Mouse (Mus musculus) forebrain, embryonic 14.5 days (tissue): ENCODE measurements around the gene Abca8a. TPM values are rescaled to one million over a fixed set of nuclear protein-coding genes. Genes with fewer than 3 reads are reported as not detected.
A peak's percentile ranks its signal among the peaks of the same experiment; 100 is the strongest.

Source experiments
- ATAC-seq: fragments of 200-750 bp; cut with Nextera tagmentation; 2 replicates; pipeline ENCODE4 v1.8.0; 2017; ENCODE audit warnings: mild to moderate bottlenecking, moderate library complexity
- DNase-seq: peaks from one replicate; pipeline ENCODE4 v3.0.0-alpha.2; 2015; ENCODE audit warnings: low spot score
- H3K27ac ChIP-seq: fragments of 300-500 bp; sonication (generic); 2 replicates; pipeline ENCODE4 v1.5.1; 2014; ENCODE audit warnings: low read depth, mild to moderate bottlenecking, control low read depth, low read length, moderate library complexity
- H3K27me3 ChIP-seq: fragments of 300-500 bp; sonication (generic); replicated peaks from 2 replicates; pipeline ENCODE4 v1.6.1; 2014; ENCODE audit warnings: low read length, control low read depth, mixed read lengths; ENCODE audit not compliant: control insufficient read depth, insufficient read depth
- H3K36me3 ChIP-seq: fragments of 300-500 bp; sonication (generic); 2 replicates; pipeline ENCODE4 v1.6.1; 2014; ENCODE audit warnings: low read length, control low read depth; ENCODE audit not compliant: control insufficient read depth, insufficient read depth
- H3K4me1 ChIP-seq: fragments of 300-500 bp; sonication (generic); 2 replicates; pipeline ENCODE4 v1.6.1; 2014; ENCODE audit warnings: antibody characterized with exemption, low read length, control low read depth; ENCODE audit not compliant: control insufficient read depth, insufficient read depth
- H3K4me2 ChIP-seq: fragments of 300-500 bp; sonication (generic); 2 replicates; pipeline ENCODE4 v1.6.1; 2014; ENCODE audit warnings: mild to moderate bottlenecking, control low read depth, low read length
- H3K4me3 ChIP-seq: fragments of 300-500 bp; sonication (generic); 2 replicates; pipeline ENCODE4 v1.5.1; 2014; ENCODE audit warnings: low read depth, low read length, control low read depth
- H3K9ac ChIP-seq: fragments of 300-500 bp; sonication (generic); 2 replicates; pipeline ENCODE4 v1.6.1; 2014; ENCODE audit warnings: mild to moderate bottlenecking, low read length, control low read depth, moderate library complexity
- H3K9me3 ChIP-seq: fragments of 300-500 bp; sonication (generic); replicated peaks from 2 replicates; pipeline ENCODE4 v1.6.1; 2016; ENCODE audit warnings: low read length, control low read depth, mixed read lengths; ENCODE audit not compliant: control insufficient read depth
- whole genome bisulfite sequencing: fragments of 180-500 bp; shearing (Covaris S2); extraction: QIAGEN DNeasy Blood & Tissue Kit; methylation state at CpG from one replicate; pipeline ENCODE4 v1.1.7; 2014; 5-methylcytosine and 5-hydroxymethylcytosine counted together
- polyA plus RNA-seq: library from polyadenylated mRNA; unstranded; fragments of >200 nt; fragmentation: Nextera tagmentation; extraction: Ambion mirVana; gene quantifications from 2 replicates; pipeline ENCODE4 v1.2.1, GENCODE M21; 2014

Gene Abca8a
- polyA plus RNA-seq, 1 experiment from 2014 or later = 2.1 TPM

GRCm38 (mm10) chr11:110091328-110091727 lies 4.5 kb downstream of the Abca8a start:
- Histone ChIP-seq H3K36me3 (no peaks in the 10 kb centered on the region), H3K4me3 (no peak overlapping the region), H3K4me1 (peaks cover 7% of the 10 kb centered on the region; the same call in 1 of the 2 replicates), H3K4me2 (no peak overlapping the region), H3K27me3 (no peaks in the 10 kb centered on the region), H3K27ac (no peak overlapping the region), H3K9me3 (no peaks in the 10 kb centered on the region), H3K9ac (no peak overlapping the region)
- ATAC-seq (no peak), DNase-seq (no peak)
- WGBS = 78% methylated on average over 2 of the region's 2 CpGs

- Histone ChIP-seq H3K27me3 (no peaks in the 10 kb centered on the region), H3K27ac (no peak overlapping the region), H3K4me2 (no peak overlapping the region), H3K4me1 (no peaks in the 10 kb centered on the region), H3K9me3 (no peaks in the 10 kb centered on the region), H3K9ac (no peak overlapping the region), H3K4me3 (no peak overlapping the region), H3K36me3 (no peaks in the 10 kb centered on the region)
- no peak for ATAC-seq
- no peak for DNase-seq
- WGBS = 89% methylated on average over 3 of the region's 3 CpGs
Measured at GRCm38 (mm10) chr11:110072158-110072557, 23.6 kb downstream of the Abca8a start.

- Histone ChIP-seq H3K4me1 (no peaks in the 10 kb centered on the region), H3K9ac (no peak overlapping the region), H3K36me3 (no peaks in the 10 kb centered on the region), H3K4me3 (no peak overlapping the region), H3K27ac (no peak overlapping the region), H3K9me3 (no peaks in the 10 kb centered on the region), H3K4me2 (no peak overlapping the region), H3K27me3 (no peaks in the 10 kb centered on the region)
- 89% methylated on average over 4 of the region's 4 CpGs for WGBS
- DNase-seq = no peak
- no peak for ATAC-seq
Measured at GRCm38 (mm10) chr11:110061032-110061431, 34.7 kb downstream of the Abca8a start.

- no peaks in the 10 kb centered on the region for H3K4me1 ChIP-seq
- no peak overlapping the region for H3K4me3 ChIP-seq
- H3K9ac ChIP-seq = no peak overlapping the region
- no peak for DNase-seq
- no peaks in the 10 kb centered on the region for H3K9me3 ChIP-seq
- no peak overlapping the region for H3K4me2 ChIP-seq
- no peaks in the 10 kb centered on the region for H3K36me3 ChIP-seq
- ATAC-seq = no peak
- 74% methylated on average over 2 of the region's 2 CpGs for WGBS
- H3K27ac ChIP-seq = no peak overlapping the region
- no peaks in the 10 kb centered on the region for H3K27me3 ChIP-seq
Measured at GRCm38 (mm10) chr11:110060127-110060526, 35.7 kb downstream of the Abca8a start.

GRCm38 (mm10) chr11:110053681-110054080 lies 42.1 kb downstream of the Abca8a start:
- no peak overlapping the region for H3K9ac ChIP-seq

GRCm38 (mm10) chr11:110037795-110038194 lies 58.0 kb downstream of the Abca8a start:
- Histone ChIP-seq H3K27ac (no peak overlapping the region), H3K4me2 (no peak overlapping the region), H3K9me3 (no peaks in the 10 kb centered on the region), H3K4me3 (no peak overlapping the region), H3K9ac (no peak overlapping the region), H3K36me3 (no peaks in the 10 kb centered on the region), H3K27me3 (no peaks in the 10 kb centered on the region), H3K4me1 (no peaks in the 10 kb centered on the region; the same call in 1 of the 2 replicates)
- no peak for DNase-seq
- 92% methylated on average over 2 of the region's 2 CpGs for WGBS
- no peak for ATAC-seq

More at GRCm38 (mm10) chr11:110053681-110054080, 42.1 kb downstream of the Abca8a start:
- no peaks in the 10 kb centered on the region for H3K4me1 ChIP-seq
- no peaks in the 10 kb centered on the region for H3K27me3 ChIP-seq
- no peak overlapping the region for H3K27ac ChIP-seq
- no peaks in the 10 kb centered on the region for H3K9me3 ChIP-seq
- 87% methylated on average over 3 of the region's 3 CpGs for WGBS
- ATAC-seq = no peak
- H3K4me3 ChIP-seq = no peak overlapping the region
- H3K36me3 ChIP-seq = no peaks in the 10 kb centered on the region
- DNase-seq = no peak
- no peak overlapping the region for H3K4me2 ChIP-seq

GRCm38 (mm10) chr11:110028913-110029695 lies 66.7 kb downstream of the Abca8a start:
- H3K4me1 ChIP-seq = no peaks in the 10 kb centered on the region
- no peak overlapping the region for H3K9ac ChIP-seq
- H3K4me2 ChIP-seq = no peak overlapping the region
- DNase-seq (no peak), ATAC-seq (no peak)
- 88% methylated on average over 7 of the region's 7 CpGs for WGBS
- H3K27me3 ChIP-seq = no peaks in the 10 kb centered on the region
- H3K36me3 ChIP-seq = no peaks in the 10 kb centered on the region
- H3K9me3 ChIP-seq = no peaks in the 10 kb centered on the region
- H3K4me3 ChIP-seq = no peak overlapping the region
- no peak overlapping the region for H3K27ac ChIP-seq

GRCm38 (mm10) chr11:110010836-110011546 lies 84.8 kb downstream of the Abca8a start:
- Histone ChIP-seq H3K36me3 (no peaks in the 10 kb centered on the region), H3K9me3 (no peaks in the 10 kb centered on the region), H3K4me3 (no peak overlapping the region), H3K4me2 (no peak overlapping the region), H3K27me3 (no peaks in the 10 kb centered on the region), H3K4me1 (no peaks in the 10 kb centered on the region), H3K27ac (no peak overlapping the region), H3K9ac (no peak overlapping the region)
- DNase-seq = no peak
- ATAC-seq = no peak
- WGBS = 83% methylated on average over 2 of the region's 2 CpGs

GRCm38 (mm10) chr11:109995624-109996023 lies 100.2 kb downstream of the Abca8a start, which contains the start of gene Abca8b:
Abca8b (minus strand) TSS chr11:109995845.
- H3K9ac ChIP-seq = peak within 1 kb of the TSS; percentile 50

More at GRCm38 (mm10) chr11:109995624-109996023, 100.2 kb downstream of the Abca8a start, which contains the start of gene Abca8b:
- Histone ChIP-seq H3K27me3 (no peaks in the 10 kb centered on the region), H3K36me3 (no peaks in the 10 kb centered on the region), H3K4me3 (peak within 1 kb of the TSS; percentile 33), H3K27ac (no peak within 1 kb of the TSS; the same call in 1 of the 2 replicates), H3K4me1 (no peaks in the 10 kb centered on the region), H3K9me3 (no peaks in the 10 kb centered on the region), H3K4me2 (peak within 1 kb of the TSS; percentile 54)
- WGBS = under 1% methylated on average over 15 of the region's 15 CpGs
- peak; percentile 92 for DNase-seq
- ATAC-seq = peak; percentile 96
